Comparison of ENCODE assay signal across 8 mouse cellular contexts in genomic region chr6:113079492-113079891, GRCm38 (mm10). TPM values are rescaled to one million over a fixed set of nuclear protein-coding genes. Genes with fewer than 3 reads are reported as not detected.
DNase-seq lines count a peak whose midpoint lies in the region; ATAC-seq lines count a peak whose summit lies in the region.

No protein-coding gene starts in this region.

- peaks cover 15% of the 10 kb centered on the region for H3K4me1 ChIP-seq in forebrain, embryonic 11.5 days (replicated peaks; ENCODE audit: control insufficient read depth, insufficient read depth, low read length)
- peaks cover 47% of the 10 kb centered on the region for H3K4me1 ChIP-seq in midbrain, embryonic 16.5 days (ENCODE audit: control insufficient read depth, insufficient read depth, low read length)

- no peaks in the 10 kb centered on the region for H3K27me3 ChIP-seq in forebrain, embryonic 11.5 days (ENCODE audit: control insufficient read depth, insufficient read depth, low read length)
- no peaks in the 10 kb centered on the region for H3K27me3 ChIP-seq in midbrain, embryonic 16.5 days (ENCODE audit: control insufficient read depth, insufficient read depth, low read depth, low read length)

- WGBS in forebrain, embryonic 11.5 days = 1% methylated on average over 3 of the region's 3 CpGs
- 0% methylated on average over 3 of the region's 3 CpGs for WGBS in midbrain, embryonic 16.5 days

- H3K9me3 ChIP-seq in forebrain, embryonic 11.5 days (ENCODE audit: control insufficient read depth, low read length) = no peaks in the 10 kb centered on the region
- no peaks in the 10 kb centered on the region for H3K9me3 ChIP-seq in midbrain, embryonic 16.5 days (replicated peaks; ENCODE audit: control insufficient read depth, low read length, poor library complexity, severe bottlenecking)

- peak overlapping the region; percentile 58 for H3K27ac ChIP-seq in forebrain, embryonic 11.5 days (ENCODE audit: low read depth, low read length)
- H3K27ac ChIP-seq in midbrain, embryonic 16.5 days (ENCODE audit: low read length) = peak overlapping the region; percentile 70

- H3K4me2 ChIP-seq in forebrain, embryonic 11.5 days (ENCODE audit: low read depth, low read length, severe bottlenecking) = peak overlapping the region; percentile 95
- peak overlapping the region; percentile 96 for H3K4me2 ChIP-seq in midbrain, embryonic 16.5 days (ENCODE audit: low read length)

- no peaks in the 10 kb centered on the region for H3K36me3 ChIP-seq in forebrain, embryonic 11.5 days (ENCODE audit: control insufficient read depth, insufficient read depth, low read length)
- H3K36me3 ChIP-seq in midbrain, embryonic 16.5 days (ENCODE audit: control insufficient read depth, insufficient read depth, low read length) = no peaks in the 10 kb centered on the region

- peak; percentile 43 to 76 for DNase-seq in adrenal gland, adult (ENCODE audit: inconsistent age in 2 of 2, low spot score in 1 of 2)
- DNase-seq in adrenal gland, postnatal 4 days (ENCODE audit: low spot score in 2 of 2) = no peak
- peak; percentile 80 for DNase-seq in MN1 (ENCODE audit: low spot score)
- peak; percentile 64 for DNase-seq in forebrain, embryonic 11.5 days (ENCODE audit: low spot score)
- DNase-seq in heart, postnatal 25 days (ENCODE audit: low spot score) = peak; percentile 5
- DNase-seq in left cerebral cortex, postnatal 36 days (ENCODE audit: low spot score in 2 of 2) = peak; percentile 18 to 30

- peak overlapping the region; percentile 43; the same call in 1 of the 2 replicates for H3K9ac ChIP-seq in forebrain, embryonic 11.5 days (ENCODE audit: low read length)
- peak overlapping the region; percentile 49; the same call in 1 of the 2 replicates for H3K9ac ChIP-seq in midbrain, embryonic 16.5 days (ENCODE audit: low read depth, low read length)

- peak overlapping the region; percentile 94 for H3K4me3 ChIP-seq in forebrain, embryonic 11.5 days (ENCODE audit: low read depth, low read length)
- H3K4me3 ChIP-seq in midbrain, embryonic 16.5 days (ENCODE audit: low read depth, low read length) = peak overlapping the region; percentile 59

- intact Hi-C loops in heart, postnatal 25 days (cut with DNase I) = loop anchor here (2.0 to 10.0 kb wide), 3 partner anchors 19 to 225 kb away; partner anchors contain the start of gene Brpf1
- intact Hi-C loops in left cerebral cortex, postnatal 36 days (cut with DNase I) = loop anchor here (5.0 to 10.0 kb wide), 3 partner anchors 38 to 225 kb away; partner anchors contain the start of genes Brpf1 and Mtmr14

- no peak for ATAC-seq in forebrain, embryonic 11.5 days (replicated peaks; ENCODE audit: low FRiP score)
- ATAC-seq in midbrain, embryonic 16.5 days = no peak
- ATAC-seq in granulocyte monocyte progenitor cell, adult 5-6 weeks (replicated peaks; ENCODE audit: poor library complexity, severe bottlenecking) = no peak

RNA-seq across cellular contexts. Expression of gene Setd5, which starts 2.3 kb away (rescaled TPM):
- 100 to 1,000 TPM; 148 to 151 TPM for total RNA-seq in adrenal gland, postnatal 4 days (2021)
- 88.6 and 92.3 TPM in 2 replicates for polyA plus RNA-seq in forebrain, embryonic 11.5 days (2014; fragmentation: Nextera tagmentation; extraction: Ambion mirVana)
- total RNA-seq in heart, postnatal 25 days (2021) = 10 to 100 TPM; 34.4 to 41.1 TPM
- total RNA-seq in left cerebral cortex, postnatal 36 days (2021) = 100 to 1,000 TPM in 1 of 2 experiments, 10 to 100 TPM in 1; 99.2 to 130 TPM
- 45.4 and 46.5 TPM in 2 replicates for polyA plus RNA-seq in midbrain, embryonic 16.5 days (2015; fragmentation: Nextera tagmentation; extraction: Ambion mirVana)
- total RNA-seq in granulocyte monocyte progenitor cell, adult 5-6 weeks (2014; fragmentation: Nextera tagmentation) = 114 and 124 TPM in 2 replicates
- 64.8 and 64.9 TPM in 2 replicates for total RNA-seq in granulocyte monocyte progenitor cell, adult 5-6 weeks (2017)

RNA-seq across cellular contexts. Expression of gene Thumpd3, which starts 33.5 kb away (rescaled TPM):
- total RNA-seq in adrenal gland, postnatal 4 days (2021) = 10 to 100 TPM; 39.6 to 43.4 TPM
- 54.8 and 58.6 TPM in 2 replicates for polyA plus RNA-seq in forebrain, embryonic 11.5 days (2014; fragmentation: Nextera tagmentation; extraction: Ambion mirVana)
- total RNA-seq in heart, postnatal 25 days (2021) = 10 to 100 TPM; 16.5 to 16.8 TPM
- 10 to 100 TPM; 22.6 to 30.6 TPM for total RNA-seq in left cerebral cortex, postnatal 36 days (2021)
- polyA plus RNA-seq in midbrain, embryonic 16.5 days (2015; fragmentation: Nextera tagmentation; extraction: Ambion mirVana) = 51.4 and 55.6 TPM in 2 replicates
- total RNA-seq in granulocyte monocyte progenitor cell, adult 5-6 weeks (2014; fragmentation: Nextera tagmentation) = 52.4 and 77.4 TPM in 2 replicates
- total RNA-seq in granulocyte monocyte progenitor cell, adult 5-6 weeks (2017) = 51.5 and 73.9 TPM in 2 replicates

Comparison
In these comparisons a context has a peak if more than half of its experiments do, and no peak if none do; other contexts are left out.
1. DNase-seq: peak in adrenal gland, adult (2 of 2), MN1 (single experiment), forebrain, embryonic 11.5 days (single experiment), heart, postnatal 25 days (single experiment) and left cerebral cortex, postnatal 36 days (2 of 2); none in adrenal gland, postnatal 4 days (0 of 2).